Mouse (Mus musculus): ENCODE data around the gene Tor1a.
"Not testable (repeated sequence)": the region's sequence is repeated elsewhere in the genome, so short reads cannot be mapped to it uniquely, and the experiment has no call there.

Tor1a gene

GRCm38 (mm10) chr2:30915933-30916332 lies 51.8 kb downstream of the Tor1a start:
- DNase-seq, result not testable (repeated sequence)

- no peak for DNase-seq
Measured at GRCm38 (mm10) chr2:30915376-30915775, 52.4 kb downstream of the Tor1a start.

- DNase-seq, result no peak
Measured at GRCm38 (mm10) chr2:30914836-30915235, 52.9 kb downstream of the Tor1a start.

- no peak for DNase-seq
Measured at GRCm38 (mm10) chr2:30913022-30913421, 54.7 kb downstream of the Tor1a start.

- no peak for DNase-seq
Measured at GRCm38 (mm10) chr2:30912291-30912773, 55.4 kb downstream of the Tor1a start.
